Mouse (Mus musculus) kidney, postnatal 0 days (tissue): ENCODE measurements around the gene Tfe3. TPM values are rescaled to one million over a fixed set of nuclear protein-coding genes. Genes with fewer than 3 reads are reported as not detected.
"Not testable (repeated sequence)": the region's sequence is repeated elsewhere in the genome, so short reads cannot be mapped to it uniquely, and the experiment has no call there.

Experiments
- ATAC-seq: fragments of 200-750 bp; cut with Nextera tagmentation; replicated peaks from 2 replicates; pipeline ENCODE4 v1.8.0; 2017; ENCODE audit warnings: low read depth, moderate number of reproducible peaks, moderate TSS enrichment, moderate library complexity; ENCODE audit not compliant: low FRiP score
- DNase-seq: peaks from one replicate; pipeline ENCODE4 v3.0.0-alpha.2; 2016; ENCODE audit warnings: low spot score
- H3K27ac ChIP-seq: fragments of 300-500 bp; sonication (generic); 2 replicates; pipeline ENCODE4 v1.5.1; 2014; ENCODE audit warnings: mild to moderate bottlenecking
- H3K27me3 ChIP-seq: fragments of 300-500 bp; sonication (generic); 2 replicates; pipeline ENCODE4 v1.6.1; 2014; ENCODE audit warnings: low read length, mixed read lengths; ENCODE audit not compliant: insufficient read depth
- H3K36me3 ChIP-seq: fragments of 300-500 bp; sonication (generic); 2 replicates; pipeline ENCODE4 v1.6.1; 2014; ENCODE audit warnings: low read length, mixed read lengths; ENCODE audit not compliant: insufficient read depth
- H3K4me1 ChIP-seq: fragments of 300-500 bp; sonication (generic); replicated peaks from 2 replicates; pipeline ENCODE4 v1.6.1; 2014; ENCODE audit warnings: antibody characterized with exemption, low read length, mixed read lengths; ENCODE audit not compliant: insufficient read depth
- H3K4me2 ChIP-seq: fragments of 300-500 bp; sonication (generic); 2 replicates; pipeline ENCODE4 v1.6.1; 2014; ENCODE audit warnings: mild to moderate bottlenecking, low read length, moderate library complexity, mixed read lengths
- H3K4me3 ChIP-seq: fragments of 300-500 bp; sonication (generic); replicated peaks from 2 replicates; pipeline ENCODE4 v1.5.1; 2014; ENCODE audit warnings: low read depth, low read length
- H3K9ac ChIP-seq: fragments of 300-500 bp; sonication (generic); 2 replicates; pipeline ENCODE4 v1.6.1; 2014; ENCODE audit warnings: low read depth, low read length
- H3K9me3 ChIP-seq: fragments of 300-500 bp; sonication (generic); replicated peaks from 2 replicates; pipeline ENCODE4 v1.6.1; 2016; ENCODE audit warnings: low read length, inconsistent platforms, mixed read lengths
- CTCF ChIP-seq: IDR thresholded peaks from 2 replicates; pipeline ENCODE4 v1.5.1; 2016; ENCODE audit warnings: antibody characterized with exemption, low read depth, mild to moderate bottlenecking, moderate library complexity
- WGBS: fragments of 180-500 bp; shearing (Covaris S2); extraction: QIAGEN DNeasy Blood & Tissue Kit; methylation state at CpG from one replicate; pipeline ENCODE4 v1.1.7; 2014; 5-methylcytosine and 5-hydroxymethylcytosine counted together
- microRNA counts: library from miRNA; unstranded; fragments of <30 nt; microRNA quantifications from one replicate; lab custom pipeline; 2015
- microRNA-seq: library from miRNA; unstranded; fragments of <30 nt; microRNA quantifications from one replicate; pipeline ENCODE4, GENCODE M21; 2016
- polyA plus RNA-seq: library from polyadenylated mRNA; unstranded; fragments of >200 nt; fragmentation: Nextera tagmentation; extraction: Ambion mirVana; gene quantifications from 2 replicates; pipeline ENCODE4 v1.2.1, GENCODE M21; 2015

The Tfe3 gene
- polyA plus RNA-seq, 1 experiment from 2014 or later: 22.9 TPM

- H3K4me1 ChIP-seq: no peaks in the 10 kb centered on the region
- WGBS: 33% methylated on average over 7 of the region's 7 CpGs
- peak; percentile 20 for DNase-seq
- ATAC-seq: no peak; the same call in 1 of the 2 replicates
- H3K4me3 ChIP-seq: no peak overlapping the region
- H3K9me3 ChIP-seq: no peaks in the 10 kb centered on the region
- H3K4me2 ChIP-seq: no peak overlapping the region
- no peak overlapping the region for H3K9ac ChIP-seq
- H3K27ac ChIP-seq: no peak overlapping the region
- H3K36me3 ChIP-seq: no peaks in the 10 kb centered on the region
- no peak for TF ChIP-seq CTCF
- no peaks in the 10 kb centered on the region for H3K27me3 ChIP-seq
Measured at GRCm38 (mm10) chrX:7795016-7795415, 32.7 kb downstream of the Tfe3 start.

GRCm38 (mm10) chrX:7797327-7797726 lies 35.0 kb downstream of the Tfe3 start:
- DNase-seq (peak; percentile 2), ATAC-seq (peak; percentile 54; the same call in 1 of the 2 replicates)
- H3K27ac ChIP-seq: no peak overlapping the region
- no peak overlapping the region for H3K4me2 ChIP-seq
- H3K9me3 ChIP-seq: no peaks in the 10 kb centered on the region
- no peaks in the 10 kb centered on the region for H3K4me1 ChIP-seq
- H3K9ac ChIP-seq: no peak overlapping the region
- H3K36me3 ChIP-seq: 0 out of 2 replicates have a peak, but pooled peaks cover 5% of the 10 kb centered on the region
- WGBS: 77% methylated on average over 3 of the region's 3 CpGs
- H3K4me3 ChIP-seq: no peak overlapping the region
- no peak for TF ChIP-seq CTCF
- H3K27me3 ChIP-seq: no peaks in the 10 kb centered on the region

GRCm38 (mm10) chrX:7802157-7802556 lies 39.8 kb downstream of the Tfe3 start:
- not testable (repeated sequence) for H3K4me1 ChIP-seq, H3K27me3 ChIP-seq, H3K36me3 ChIP-seq, H3K4me3 ChIP-seq, H3K27ac ChIP-seq, H3K4me2 ChIP-seq, DNase-seq, H3K9me3 ChIP-seq, H3K9ac ChIP-seq, ATAC-seq
- WGBS: 89% methylated on average over 2 of the region's 2 CpGs

GRCm38 (mm10) chrX:7815016-7815415 lies 52.7 kb downstream of the Tfe3 start:
- H3K27ac ChIP-seq, H3K4me3 ChIP-seq, H3K9ac ChIP-seq, H3K4me2 ChIP-seq, H3K27me3 ChIP-seq, ATAC-seq, H3K36me3 ChIP-seq, H3K9me3 ChIP-seq, H3K4me1 ChIP-seq: not testable (repeated sequence)
- DNase-seq: peak; percentile 16
- 59% methylated on average over 8 of the region's 8 CpGs for WGBS
- TF ChIP-seq CTCF: peak; percentile 51; the same call in 1 of the 2 replicates

GRCm38 (mm10) chrX:7821865-7822779 lies 59.8 kb downstream of the Tfe3 start, which contains the start of gene Kcnd1:
Gene Kcnd1, plus strand, starts transcription at chrX:7822289.
- Histone ChIP-seq H3K4me3 (peak within 1 kb of the TSS; percentile 33), H3K9ac (peak within 1 kb of the TSS; percentile 37; the same call in 1 of the 2 replicates), H3K27ac (no peak within 1 kb of the TSS), H3K36me3 (no peaks in the 10 kb centered on the region), H3K9me3 (no peaks in the 10 kb centered on the region), H3K4me1 (no peaks in the 10 kb centered on the region), H3K4me2 (peak within 1 kb of the TSS; percentile 60), H3K27me3 (no peaks in the 10 kb centered on the region)
- ATAC-seq: peak; percentile 75; the same call in 1 of the 2 replicates
- WGBS: 31% methylated on average over 23 of the region's 24 CpGs
- DNase-seq: peak; percentile 35
- TF ChIP-seq CTCF: no peak

MicroRNAs encoded within 50 kb of the gene (microRNA counts, 519-probe panel; counts per million panel counts)
- 3,932 counts per million, percentile 74 among the panel's probes with 10 or more counts for microRNA mmu-miR-1198 (lab: Ali Mortazavi, UCI)

Small RNA genes within 50 kb of the gene (microRNA-seq; reads per million reads assigned to microRNA genes)
- 19.6 reads per million, percentile 33 among the genes with 10 or more reads in this experiment for gene Mir1198

Other genes with a start within 250 kb of the Tfe3 start
- gene Foxp3, start 188.9 kb upstream of the Tfe3 start, polyA plus RNA-seq: 0.04 TPM in 1 of 2 replicates, not detected in the other
- 1.4 and 1.6 TPM in 2 replicates for gene Ppp1r3f, start 188.3 kb upstream of the Tfe3 start, polyA plus RNA-seq
- gene Ccdc22, start 157.0 kb upstream of the Tfe3 start, polyA plus RNA-seq: 27.8 and 29.2 TPM in 2 replicates
- gene Cacna1f, start 155.5 kb upstream of the Tfe3 start, polyA plus RNA-seq: 0.04 TPM in 1 of 2 replicates, not detected in the other
- gene Syp, start 124.1 kb upstream of the Tfe3 start, polyA plus RNA-seq: 1.3 and 1.4 TPM in 2 replicates
- gene Prickle3, start 105.3 kb upstream of the Tfe3 start, polyA plus RNA-seq: 9.5 and 9.7 TPM in 2 replicates
- gene Plp2, start 91.2 kb upstream of the Tfe3 start, polyA plus RNA-seq: 142 and 153 TPM in 2 replicates
- 1.5 and 2.3 TPM in 2 replicates for gene Magix, start 81.3 kb upstream of the Tfe3 start, polyA plus RNA-seq
- 32.7 and 36.2 TPM in 2 replicates for gene Gpkow, start 65.4 kb upstream of the Tfe3 start, polyA plus RNA-seq
- gene Wdr45, start 48.2 kb upstream of the Tfe3 start, polyA plus RNA-seq: 39.6 and 40.6 TPM in 2 replicates
- gene Gm45208, start 40.3 kb upstream of the Tfe3 start, polyA plus RNA-seq: 0.30 TPM in 1 of 2 replicates, not detected in the other
- gene Praf2, start 34.1 kb upstream of the Tfe3 start, polyA plus RNA-seq: 40.9 and 41.6 TPM in 2 replicates
- gene Ccdc120, start 11.7 kb upstream of the Tfe3 start, polyA plus RNA-seq: 16.8 and 17.4 TPM in 2 replicates
- gene Gripap1, start 27.2 kb downstream of the Tfe3 start, polyA plus RNA-seq: 29.6 and 30.1 TPM in 2 replicates
- 0.68 and 0.83 TPM in 2 replicates for gene Kcnd1, start 59.7 kb downstream of the Tfe3 start, polyA plus RNA-seq
- gene Otud5, start 78.8 kb downstream of the Tfe3 start, polyA plus RNA-seq: 31.8 and 36.8 TPM in 2 replicates
- 6.2 and 7.8 TPM in 2 replicates for gene Pim2, start 115.7 kb downstream of the Tfe3 start, polyA plus RNA-seq
- 25.9 and 32.5 TPM in 2 replicates for gene Slc35a2, start 121.5 kb downstream of the Tfe3 start, polyA plus RNA-seq
- 99.7 and 108 TPM in 2 replicates for gene Pqbp1, start 136.7 kb downstream of the Tfe3 start, polyA plus RNA-seq
- gene Timm17b, start 136.8 kb downstream of the Tfe3 start, polyA plus RNA-seq: 140 and 145 TPM in 2 replicates
- not detected in 2 replicates for gene Gm10491, start 145.3 kb downstream of the Tfe3 start, polyA plus RNA-seq
- not detected in 2 replicates for gene Gm10490, start 147.0 kb downstream of the Tfe3 start, polyA plus RNA-seq
- gene Pcsk1n, start 157.3 kb downstream of the Tfe3 start, polyA plus RNA-seq: 0.41 and 0.59 TPM in 2 replicates
- not detected in 2 replicates for gene Eras, start 166.0 kb downstream of the Tfe3 start, polyA plus RNA-seq
- 39.4 and 44.4 TPM in 2 replicates for gene Hdac6, start 185.3 kb downstream of the Tfe3 start, polyA plus RNA-seq
- gene Gata1, start 215.5 kb downstream of the Tfe3 start, polyA plus RNA-seq: 0.08 and 0.09 TPM in 2 replicates